Mouse (Mus musculus): ENCODE measurements around the gene Sac3d1. TPM values are rescaled to one million over a fixed set of nuclear protein-coding genes. Genes with fewer than 3 reads are reported as not detected.

The Sac3d1 gene
- polyA plus RNA-seq, 1 experiment from 2014 or later = 56.1 TPM

DNA sequence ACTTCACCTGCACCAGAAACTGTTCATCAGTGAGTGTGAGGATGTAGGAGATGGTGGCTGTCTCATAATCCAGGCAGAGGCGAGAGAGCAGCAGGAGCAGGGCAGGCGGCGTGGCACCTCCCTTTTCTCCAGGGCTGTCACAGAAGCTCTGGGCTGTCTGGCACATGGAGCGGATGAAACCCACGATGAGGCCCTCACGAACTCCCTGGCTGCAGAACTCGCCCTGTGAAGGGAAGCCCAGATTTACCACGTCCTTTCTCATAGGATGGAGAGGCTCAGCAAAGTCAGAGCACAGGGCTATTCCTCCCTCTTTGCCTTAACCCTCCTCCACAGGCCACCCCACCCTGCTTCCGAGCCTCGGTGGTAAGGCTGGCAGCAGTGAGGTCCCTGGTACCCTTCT lies 48.6 kb downstream of the Sac3d1 start:
- ATAC-seq (replicated peaks; ENCODE audit: low FRiP score) (no peak), DNase-seq (ENCODE audit: low spot score) (no peak)
- Histone ChIP-seq H3K27me3 (replicated peaks; ENCODE audit: control insufficient read depth, insufficient read depth, low read length) (no peaks in the 10 kb centered on the region), H3K4me3 (ENCODE audit: low read depth, low read length) (no peak overlapping the region), H3K4me2 (no peak overlapping the region), H3K36me3 (ENCODE audit: control insufficient read depth, insufficient read depth, low read length) (peaks cover 27% of the 10 kb centered on the region), H3K4me1 (replicated peaks; ENCODE audit: control insufficient read depth, insufficient read depth, low read length) (peaks cover 14% of the 10 kb centered on the region), H3K9ac (ENCODE audit: low read depth, low read length) (no peak overlapping the region), H3K9me3 (ENCODE audit: control insufficient read depth, low read length) (no peaks in the 10 kb centered on the region), H3K27ac (ENCODE audit: low read depth, low read length) (0 out of 2 replicates have a peak overlapping the region, but pooled peaks have one; percentile 43)
- 90% methylated on average over 10 of the region's 10 CpGs for WGBS

DNA sequence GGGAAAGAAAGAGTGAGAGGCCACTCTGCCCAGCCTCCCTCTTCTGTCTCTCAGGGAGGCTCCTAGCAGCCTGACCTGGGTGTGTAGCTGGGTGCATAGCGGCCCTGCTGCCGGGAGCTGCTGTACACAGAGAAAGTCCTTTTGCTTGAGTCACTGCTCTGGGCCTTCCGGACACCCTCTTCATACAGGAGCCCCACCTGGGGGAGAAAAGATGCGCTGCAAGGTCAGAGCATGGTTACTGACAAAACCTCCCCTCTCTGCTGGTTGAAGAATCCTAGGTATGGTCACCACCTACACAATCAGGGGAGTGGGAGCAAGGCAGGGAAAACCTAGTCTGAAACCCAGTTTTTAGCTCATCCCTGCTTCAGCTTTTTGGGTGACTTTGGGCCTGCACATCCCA lies 49.5 kb downstream of the Sac3d1 start:
- no peak overlapping the region for H3K4me2 ChIP-seq
- ATAC-seq (replicated peaks; ENCODE audit: low FRiP score) (no peak), DNase-seq (ENCODE audit: low spot score) (no peak)
- H3K4me3 ChIP-seq (ENCODE audit: low read depth, low read length) = no peak overlapping the region; the same call in 1 of the 2 replicates
- H3K27me3 ChIP-seq (replicated peaks; ENCODE audit: control insufficient read depth, insufficient read depth, low read length) = no peaks in the 10 kb centered on the region
- no peak overlapping the region for H3K9ac ChIP-seq (ENCODE audit: low read depth, low read length)
- peaks cover 24% of the 10 kb centered on the region for H3K36me3 ChIP-seq (ENCODE audit: control insufficient read depth, insufficient read depth, low read length)
- 83% methylated on average over 4 of the region's 4 CpGs for whole genome bisulfite sequencing
- H3K4me1 ChIP-seq (replicated peaks; ENCODE audit: control insufficient read depth, insufficient read depth, low read length) = peaks cover 14% of the 10 kb centered on the region
- H3K9me3 ChIP-seq (ENCODE audit: control insufficient read depth, low read length) = no peaks in the 10 kb centered on the region
- no peak overlapping the region for H3K27ac ChIP-seq (ENCODE audit: low read depth, low read length)

DNA sequence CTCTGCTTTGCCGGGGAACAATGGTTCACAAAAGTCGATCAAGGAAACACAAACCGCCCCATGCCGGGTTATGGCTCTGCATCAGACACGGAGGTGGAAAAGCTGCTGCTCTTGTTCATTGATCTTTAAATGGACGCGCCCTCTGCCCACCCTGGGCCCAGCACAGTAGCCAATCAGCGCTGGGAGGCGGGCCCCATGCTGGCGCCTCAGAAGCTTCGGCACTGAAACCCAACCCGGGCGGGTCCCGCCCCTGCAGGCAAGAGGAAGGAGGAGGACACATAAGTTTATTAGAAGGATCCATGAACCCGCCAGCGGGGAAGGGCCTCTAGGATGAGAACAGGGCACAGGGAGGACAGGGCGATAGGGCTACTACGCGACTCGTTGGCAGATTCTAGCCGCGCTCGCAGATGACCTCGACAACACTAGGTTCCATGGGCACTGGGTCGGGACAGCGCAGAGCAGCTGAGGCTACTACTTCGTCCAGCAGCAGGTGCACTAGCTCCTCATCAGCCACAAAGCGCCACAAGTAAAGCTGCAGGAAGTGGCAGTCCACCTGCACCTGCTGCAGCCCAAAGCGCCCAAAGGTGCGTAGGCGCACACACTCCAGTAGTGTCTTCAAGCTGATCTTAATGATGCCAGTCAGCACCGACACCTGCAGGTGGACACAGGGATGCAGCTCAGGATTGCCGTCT lies 50.6 kb downstream of the Sac3d1 start, which contains the start of gene Tm7sf2:
Tm7sf2 (minus strand) TSS at position 650 of the 692 bp plus-strand sequence.
- H3K4me3 ChIP-seq (ENCODE audit: low read depth, low read length) = peak within 1 kb of the TSS; percentile 67
- ATAC-seq (replicated peaks; ENCODE audit: low FRiP score) (peak; percentile 92), DNase-seq (ENCODE audit: low spot score) (peak; percentile 92)
- H3K9ac ChIP-seq (ENCODE audit: low read depth, low read length) = peak within 1 kb of the TSS; percentile 72
- no peaks in the 10 kb centered on the region for H3K9me3 ChIP-seq (ENCODE audit: control insufficient read depth, low read length)
- H3K4me2 ChIP-seq = peak within 1 kb of the TSS; percentile 98
- H3K4me1 ChIP-seq (replicated peaks; ENCODE audit: control insufficient read depth, insufficient read depth, low read length) = peaks cover 14% of the 10 kb centered on the region
- no peaks in the 10 kb centered on the region for H3K27me3 ChIP-seq (replicated peaks; ENCODE audit: control insufficient read depth, insufficient read depth, low read length)
- peaks cover 23% of the 10 kb centered on the region for H3K36me3 ChIP-seq (ENCODE audit: control insufficient read depth, insufficient read depth, low read length)
- 14% methylated on average over 33 of the region's 33 CpGs for WGBS
- H3K27ac ChIP-seq (ENCODE audit: low read depth, low read length) = peak within 1 kb of the TSS; percentile 88

DNA sequence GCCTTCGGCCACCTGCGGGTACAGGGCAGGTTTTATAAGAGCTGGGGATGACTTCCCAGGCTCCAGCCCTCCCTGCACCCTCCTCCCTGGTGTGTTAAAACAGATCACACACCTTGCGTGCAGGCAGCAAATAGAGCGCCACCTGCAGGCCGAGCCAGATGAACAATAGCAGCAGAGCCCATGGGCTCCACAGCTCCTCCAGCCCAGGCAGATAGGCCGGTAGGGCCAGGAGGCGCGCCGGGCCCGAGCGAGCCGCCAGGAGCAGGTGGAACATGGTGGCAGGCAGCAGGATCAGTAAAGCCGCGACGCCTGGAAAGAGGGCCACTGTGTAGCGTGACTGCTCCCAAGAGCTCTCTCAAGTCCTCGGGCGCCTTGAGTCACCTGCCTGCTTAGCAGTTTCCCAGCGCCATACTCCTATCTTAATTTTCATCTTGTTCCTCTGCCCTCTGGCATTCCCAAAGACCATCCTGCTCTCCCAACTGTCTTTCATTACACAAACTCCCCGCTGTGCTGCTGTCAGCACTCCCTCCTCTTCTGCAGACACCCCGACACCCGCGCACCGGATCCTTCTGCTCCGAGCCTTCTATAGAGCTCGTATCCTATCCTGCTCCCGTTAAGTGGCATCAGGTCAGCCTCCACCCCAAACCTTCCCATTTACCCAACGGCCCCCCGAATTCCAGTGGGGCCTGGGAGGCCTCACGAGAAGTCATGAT lies 51.3 kb downstream of the Sac3d1 start:
- H3K4me2 ChIP-seq = peak overlapping the region; percentile 98
- under 1% methylated on average over 30 of the region's 30 CpGs for WGBS

DNA sequence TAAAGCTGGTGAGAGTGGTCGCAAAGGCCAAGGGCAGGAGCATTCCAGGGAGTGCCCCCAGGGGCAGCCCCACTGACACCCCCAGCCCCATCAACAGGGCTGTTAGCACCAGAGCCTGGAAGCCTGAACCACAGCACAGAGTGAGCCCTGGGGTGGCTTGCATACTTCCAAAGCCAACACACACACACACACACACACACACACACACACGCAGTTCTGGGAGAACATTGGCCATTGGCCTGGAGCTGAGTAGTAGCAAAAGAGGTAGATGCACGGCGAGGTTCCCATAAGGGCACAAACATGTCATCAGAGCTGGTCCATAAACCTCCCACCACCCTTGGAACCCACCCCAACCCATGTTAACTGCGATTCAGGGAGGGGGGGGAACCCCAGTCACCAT lies 51.9 kb downstream of the Sac3d1 start:
- Histone ChIP-seq H3K27me3 (replicated peaks; ENCODE audit: control insufficient read depth, insufficient read depth, low read length) (no peaks in the 10 kb centered on the region), H3K4me1 (replicated peaks; ENCODE audit: control insufficient read depth, insufficient read depth, low read length) (peaks cover 21% of the 10 kb centered on the region), H3K4me2 (peak overlapping the region; percentile 98), H3K36me3 (ENCODE audit: control insufficient read depth, insufficient read depth, low read length) (peaks cover 19% of the 10 kb centered on the region), H3K4me3 (ENCODE audit: low read depth, low read length) (peak overlapping the region; percentile 67), H3K9me3 (ENCODE audit: control insufficient read depth, low read length) (no peaks in the 10 kb centered on the region), H3K27ac (ENCODE audit: low read depth, low read length) (peak overlapping the region; percentile 88), H3K9ac (ENCODE audit: low read depth, low read length) (peak overlapping the region; percentile 72)
- DNase-seq (ENCODE audit: low spot score) = no peak
- 42% methylated on average over 5 of the region's 5 CpGs for WGBS
- no peak for ATAC-seq (replicated peaks; ENCODE audit: low FRiP score)

More for the DNA sequence above, 51.3 kb downstream of the Sac3d1 start:
- Histone ChIP-seq H3K36me3 (ENCODE audit: control insufficient read depth, insufficient read depth, low read length) (peaks cover 19% of the 10 kb centered on the region), H3K27ac (ENCODE audit: low read depth, low read length) (peak overlapping the region; percentile 88), H3K4me1 (replicated peaks; ENCODE audit: control insufficient read depth, insufficient read depth, low read length) (peaks cover 18% of the 10 kb centered on the region), H3K27me3 (replicated peaks; ENCODE audit: control insufficient read depth, insufficient read depth, low read length) (no peaks in the 10 kb centered on the region), H3K4me3 (ENCODE audit: low read depth, low read length) (peak overlapping the region; percentile 67), H3K9ac (ENCODE audit: low read depth, low read length) (peak overlapping the region; percentile 72), H3K9me3 (ENCODE audit: control insufficient read depth, low read length) (no peaks in the 10 kb centered on the region)
- peak; percentile 79 for ATAC-seq (replicated peaks; ENCODE audit: low FRiP score)
- peak; percentile 87 for DNase-seq (ENCODE audit: low spot score)

Other genes with a start within 250 kb of the Sac3d1 start
- gene Frmd8, start 243.4 kb downstream of the Sac3d1 start, polyA plus RNA-seq (2014; fragmentation: Nextera tagmentation; extraction: Ambion mirVana) = 26.8 and 27.9 TPM in 2 replicates
- 7.5 and 8.2 TPM in 2 replicates for gene Slc25a45, start 240.8 kb downstream of the Sac3d1 start, polyA plus RNA-seq (2014; fragmentation: Nextera tagmentation; extraction: Ambion mirVana)
- 3.9 and 4.2 TPM in 2 replicates for gene Tigd3, start 224.5 kb downstream of the Sac3d1 start, polyA plus RNA-seq (2014; fragmentation: Nextera tagmentation; extraction: Ambion mirVana)
- 119 and 127 TPM in 2 replicates for gene Dpf2, start 205.6 kb downstream of the Sac3d1 start, polyA plus RNA-seq (2014; fragmentation: Nextera tagmentation; extraction: Ambion mirVana)
- gene Cdc42ep2, start 193.8 kb downstream of the Sac3d1 start, polyA plus RNA-seq (2014; fragmentation: Nextera tagmentation; extraction: Ambion mirVana) = 5.1 TPM in 2 replicates
- gene Pola2, start 154.4 kb downstream of the Sac3d1 start, polyA plus RNA-seq (2014; fragmentation: Nextera tagmentation; extraction: Ambion mirVana) = 129 and 131 TPM in 2 replicates
- gene Slc22a20, start 132.5 kb downstream of the Sac3d1 start, polyA plus RNA-seq (2014; fragmentation: Nextera tagmentation; extraction: Ambion mirVana) = not detected in 2 replicates
- 25.2 and 25.8 TPM in 2 replicates for gene Capn1, start 102.8 kb downstream of the Sac3d1 start, polyA plus RNA-seq (2014; fragmentation: Nextera tagmentation; extraction: Ambion mirVana)
- gene Syvn1, start 72.1 kb downstream of the Sac3d1 start, polyA plus RNA-seq (2014; fragmentation: Nextera tagmentation; extraction: Ambion mirVana) = 30.7 and 33.7 TPM in 2 replicates
- gene Mrpl49, start 60.9 kb downstream of the Sac3d1 start, polyA plus RNA-seq (2014; fragmentation: Nextera tagmentation; extraction: Ambion mirVana) = 84.5 and 93.9 TPM in 2 replicates
- 1,022 and 1,135 TPM in 2 replicates for gene Fau, start 60.8 kb downstream of the Sac3d1 start, polyA plus RNA-seq (2014; fragmentation: Nextera tagmentation; extraction: Ambion mirVana)
- gene Znhit2, start 57.5 kb downstream of the Sac3d1 start, polyA plus RNA-seq (2014; fragmentation: Nextera tagmentation; extraction: Ambion mirVana) = 38.7 and 42.3 TPM in 2 replicates
- gene Tm7sf2, start 50.3 kb downstream of the Sac3d1 start, polyA plus RNA-seq (2014; fragmentation: Nextera tagmentation; extraction: Ambion mirVana) = 28.6 and 30.8 TPM in 2 replicates
- gene Vps51, start 41.4 kb downstream of the Sac3d1 start, polyA plus RNA-seq (2014; fragmentation: Nextera tagmentation; extraction: Ambion mirVana) = 54.8 and 57.1 TPM in 2 replicates
- gene Tmem262, start 38.6 kb downstream of the Sac3d1 start, polyA plus RNA-seq (2014; fragmentation: Nextera tagmentation; extraction: Ambion mirVana) = not detected in 2 replicates
- 0.75 and 2.2 TPM in 2 replicates for gene Gm28374, start 36.4 kb downstream of the Sac3d1 start, polyA plus RNA-seq (2014; fragmentation: Nextera tagmentation; extraction: Ambion mirVana)
- 50.4 and 52.3 TPM in 2 replicates for gene Zfpl1, start 33.7 kb downstream of the Sac3d1 start, polyA plus RNA-seq (2014; fragmentation: Nextera tagmentation; extraction: Ambion mirVana)
- 50.8 and 55.3 TPM in 2 replicates for gene Cdca5, start 33.7 kb downstream of the Sac3d1 start, polyA plus RNA-seq (2014; fragmentation: Nextera tagmentation; extraction: Ambion mirVana)
- 0.43 and 0.51 TPM in 2 replicates for gene AC131692.1, start 24.2 kb downstream of the Sac3d1 start, polyA plus RNA-seq (2014; fragmentation: Nextera tagmentation; extraction: Ambion mirVana)
- gene Naaladl1, start 12.9 kb downstream of the Sac3d1 start, polyA plus RNA-seq (2014; fragmentation: Nextera tagmentation; extraction: Ambion mirVana) = 2.0 and 2.4 TPM in 2 replicates
- 34.6 and 35.1 TPM in 2 replicates for gene Snx15, start 9.7 kb upstream of the Sac3d1 start, polyA plus RNA-seq (2014; fragmentation: Nextera tagmentation; extraction: Ambion mirVana)
- 0.15 TPM in 1 of 2 replicates, not detected in the other for gene Batf2, start 22.3 kb upstream of the Sac3d1 start, polyA plus RNA-seq (2014; fragmentation: Nextera tagmentation; extraction: Ambion mirVana)
- gene Arl2, start 22.9 kb upstream of the Sac3d1 start, polyA plus RNA-seq (2014; fragmentation: Nextera tagmentation; extraction: Ambion mirVana) = 70.6 and 73.4 TPM in 2 replicates
- not detected in 2 replicates for gene Majin, start 65.7 kb upstream of the Sac3d1 start, polyA plus RNA-seq (2014; fragmentation: Nextera tagmentation; extraction: Ambion mirVana)
- 0.70 TPM in 1 of 2 replicates, not detected in the other for gene Gpha2, start 107.7 kb upstream of the Sac3d1 start, polyA plus RNA-seq (2014; fragmentation: Nextera tagmentation; extraction: Ambion mirVana)
- gene Ppp2r5b, start 117.2 kb upstream of the Sac3d1 start, polyA plus RNA-seq (2014; fragmentation: Nextera tagmentation; extraction: Ambion mirVana) = 10.5 and 12.0 TPM in 2 replicates
- 10.4 and 13.5 TPM in 2 replicates for gene Atg2a, start 123.0 kb upstream of the Sac3d1 start, polyA plus RNA-seq (2014; fragmentation: Nextera tagmentation; extraction: Ambion mirVana)
- gene Ehd1, start 158.1 kb upstream of the Sac3d1 start, polyA plus RNA-seq (2014; fragmentation: Nextera tagmentation; extraction: Ambion mirVana) = 96.5 and 105 TPM in 2 replicates
- gene Cdc42bpg, start 187.8 kb upstream of the Sac3d1 start, polyA plus RNA-seq (2014; fragmentation: Nextera tagmentation; extraction: Ambion mirVana) = 0.26 and 1.2 TPM in 2 replicates
- 53.8 and 59.7 TPM in 2 replicates for gene Men1, start 216.3 kb upstream of the Sac3d1 start, polyA plus RNA-seq (2014; fragmentation: Nextera tagmentation; extraction: Ambion mirVana)
- gene Map4k2, start 222.5 kb upstream of the Sac3d1 start, polyA plus RNA-seq (2014; fragmentation: Nextera tagmentation; extraction: Ambion mirVana) = 12.9 and 14.2 TPM in 2 replicates
- gene Sf1, start 245.0 kb upstream of the Sac3d1 start, polyA plus RNA-seq (2014; fragmentation: Nextera tagmentation; extraction: Ambion mirVana) = 194 and 203 TPM in 2 replicates